Mouse (Mus musculus) testis, adult 2 months (tissue): Measurements from ENCODE around the gene AC170998.1. TPM values are rescaled to one million over a fixed set of nuclear protein-coding genes. Genes with fewer than 3 reads are reported as not detected.

Source experiments
- H3K27ac ChIP-seq: fragments of 200-500 bp; 2 replicates; pipeline ENCODE4 v1.5.1; 2012; ENCODE audit warnings: low read depth, low read length; ENCODE audit not compliant: control insufficient read depth, insufficient read depth
- H3K27me3 ChIP-seq: fragments of 200-500 bp; 2 replicates; pipeline ENCODE4 v1.6.1; 2012; ENCODE audit warnings: mild to moderate bottlenecking, low read length, moderate library complexity; ENCODE audit not compliant: control insufficient read depth, insufficient read depth
- H3K36me3 ChIP-seq: fragments of 200-500 bp; 2 replicates; pipeline ENCODE4 v1.6.1; 2012; ENCODE audit warnings: mild to moderate bottlenecking, low read length; ENCODE audit not compliant: control insufficient read depth, insufficient read depth
- H3K4me1 ChIP-seq: fragments of 200-500 bp; 2 replicates; pipeline ENCODE4 v1.6.1; 2012; ENCODE audit warnings: low read length; ENCODE audit not compliant: control insufficient read depth, insufficient read depth
- H3K4me3 ChIP-seq: fragments of 200-500 bp; 2 replicates; pipeline ENCODE4 v1.5.1; 2012; ENCODE audit warnings: low read depth, mild to moderate bottlenecking, low read length, moderate library complexity, mixed read lengths; ENCODE audit not compliant: control insufficient read depth
- CTCF ChIP-seq: fragments of 200-500 bp; IDR thresholded peaks from 2 replicates; pipeline ENCODE4 v1.5.1; 2012; ENCODE audit warnings: low read depth, mild to moderate bottlenecking, inconsistent platforms, low read length, moderate library complexity; ENCODE audit not compliant: control insufficient read depth, insufficient read depth, insufficient replicate concordance
- POLR2A ChIP-seq: fragments of 200-500 bp; IDR thresholded peaks from 2 replicates; pipeline ENCODE4 v1.6.1; 2012; ENCODE audit warnings: low read depth, mild to moderate bottlenecking, inconsistent platforms, low read length, moderate library complexity; ENCODE audit not compliant: control insufficient read depth
- polyA plus RNA-seq: library from polyadenylated mRNA; depleted of rRNA; stranded (reverse); fragments of >200 nt; gene quantifications from 2 replicates; pipeline ENCODE4 v1.2.3, GENCODE M21; 2012; rRNA removed

AC170998.1 gene
- polyA plus RNA-seq = not detected in 2 replicates

GRCm38 (mm10) chr17:28725783-28726182 lies at the start of gene AC170998.1:
TSS of gene AC170998.1 (plus strand) at chr17:28726083.
- TF ChIP-seq CTCF (no peak), POLR2A (no peak)
- no peaks in the 10 kb centered on the region for H3K36me3 ChIP-seq

GRCm38 (mm10) chr17:28682311-28683084 lies 43.4 kb upstream of the AC170998.1 start:
- peaks cover 2% of the 10 kb centered on the region; the same call in 1 of the 2 replicates for H3K36me3 ChIP-seq
- no peak overlapping the region for H3K27ac ChIP-seq
- H3K4me1 ChIP-seq = no peaks in the 10 kb centered on the region; the same call in 1 of the 2 replicates
- TF ChIP-seq CTCF (no peak), POLR2A (no peak)
- H3K4me3 ChIP-seq = no peak overlapping the region
- no peaks in the 10 kb centered on the region for H3K27me3 ChIP-seq

More at GRCm38 (mm10) chr17:28725783-28726182, at the start of gene AC170998.1:
- H3K4me1 ChIP-seq = no peaks in the 10 kb centered on the region
- H3K27me3 ChIP-seq = no peaks in the 10 kb centered on the region
- H3K4me3 ChIP-seq = no peak within 1 kb of the TSS
- no peak within 1 kb of the TSS for H3K27ac ChIP-seq

GRCm38 (mm10) chr17:28683601-28684000 lies 42.3 kb upstream of the AC170998.1 start:
- Histone ChIP-seq H3K4me1 (no peaks in the 10 kb centered on the region; the same call in none of the 2 replicates), H3K27me3 (no peaks in the 10 kb centered on the region), H3K27ac (no peak overlapping the region), H3K36me3 (peaks cover 3% of the 10 kb centered on the region; the same call in 1 of the 2 replicates), H3K4me3 (no peak overlapping the region)
- no peak for TF ChIP-seq POLR2A
- TF ChIP-seq CTCF = no peak

GRCm38 (mm10) chr17:28684631-28685030 lies 41.3 kb upstream of the AC170998.1 start:
- Histone ChIP-seq H3K36me3 (peaks cover 3% of the 10 kb centered on the region; the same call in 1 of the 2 replicates), H3K4me1 (peaks cover 2% of the 10 kb centered on the region), H3K4me3 (no peak overlapping the region), H3K27ac (no peak overlapping the region), H3K27me3 (no peaks in the 10 kb centered on the region)
- TF ChIP-seq CTCF = no peak
- no peak for TF ChIP-seq POLR2A

GRCm38 (mm10) chr17:28687354-28687753 lies 38.5 kb upstream of the AC170998.1 start:
- no peaks in the 10 kb centered on the region for H3K27me3 ChIP-seq
- peaks cover 3% of the 10 kb centered on the region; the same call in 1 of the 2 replicates for H3K36me3 ChIP-seq
- H3K4me3 ChIP-seq = peak overlapping the region; percentile 68
- TF ChIP-seq CTCF (no peak), POLR2A (no peak)
- H3K4me1 ChIP-seq = peaks cover 14% of the 10 kb centered on the region
- no peak overlapping the region for H3K27ac ChIP-seq

- TF ChIP-seq CTCF (no peak), POLR2A (peak; percentile 66)
- Histone ChIP-seq H3K4me1 (peaks cover 17% of the 10 kb centered on the region), H3K4me3 (peak within 1 kb of the TSS; percentile 89), H3K36me3 (peaks cover 3% of the 10 kb centered on the region; the same call in 1 of the 2 replicates), H3K27ac (peak within 1 kb of the TSS; percentile 88), H3K27me3 (no peaks in the 10 kb centered on the region)
Measured at GRCm38 (mm10) chr17:28689586-28690283, 36.1 kb upstream of the AC170998.1 start, which contains the start of gene Slc26a8. TSS of gene Slc26a8 (minus strand) at chr17:28690233.
